Mouse (Mus musculus) MEL (cell line): ENCODE results near the gene Tsfm. TPM values are rescaled to one million over a fixed set of nuclear protein-coding genes. Genes with fewer than 3 reads are reported as not detected.
"Not testable (repeated sequence)": the region's sequence is repeated elsewhere in the genome, so short reads cannot be mapped to it uniquely, and the experiment has no call there.

Experiments
- DNase-seq: peaks from one replicate; pipeline ENCODE4 v3.0.0; 2011; ENCODE audit warnings: low read depth, low spot score
- H3K27ac ChIP-seq: 2 replicates; pipeline ENCODE4 v1.5.1; 2012; ENCODE audit warnings: low read depth, mild to moderate bottlenecking, control low read depth, low read length, moderate library complexity; ENCODE audit not compliant: control insufficient read depth
- H3K27me3 ChIP-seq, 2 experiments: fragments of 150-350 bp in 1 of 2; sonication (generic) in 1 of 2; 2 replicates each; pipeline ENCODE4 v1.6.1; 2012; ENCODE audit warnings: low read length in 2 of 2, mild to moderate bottlenecking in 2 of 2, improper control_type of control experiment in 1 of 2, moderate library complexity in 1 of 2; ENCODE audit not compliant: insufficient read depth in 2 of 2, control insufficient read depth in 1 of 2
- H3K36me3 ChIP-seq, 2 experiments: 2 replicates each; pipeline ENCODE4 v1.6.1; 2012 to 2014; ENCODE audit warnings: low read length in 2 of 2, improper control_type of control experiment in 1 of 2, inconsistent platforms in 1 of 2, mild to moderate bottlenecking in 1 of 2; ENCODE audit not compliant: insufficient read depth in 2 of 2, control insufficient read depth in 1 of 2
- H3K4me1 ChIP-seq, 2 experiments: fragments of 150-350 bp in 1 of 2; sonication (generic) in 1 of 2; 2 replicates each; pipeline ENCODE4 v1.6.1; 2012; ENCODE audit warnings: low read length in 2 of 2, improper control_type of control experiment in 1 of 2, mild to moderate bottlenecking in 1 of 2; ENCODE audit not compliant: insufficient read depth in 2 of 2, control insufficient read depth in 1 of 2
- H3K4me3 ChIP-seq, 2 experiments: fragments of 150-350 bp in 1 of 2; sonication (generic) in 1 of 2; 2 replicates each; pipeline ENCODE4 v1.5.1; 2012; ENCODE audit warnings: low read depth in 2 of 2, low read length in 2 of 2, mild to moderate bottlenecking in 2 of 2, moderate library complexity in 2 of 2, control low read depth in 1 of 2, improper control_type of control experiment in 1 of 2; ENCODE audit not compliant: control insufficient read depth in 1 of 2, insufficient read depth in 1 of 2
- H3K79me2 ChIP-seq: 2 replicates; pipeline ENCODE4 v1.6.1; 2012; ENCODE audit warnings: mild to moderate bottlenecking, low read length, moderate library complexity; ENCODE audit not compliant: control insufficient read depth, poor library complexity, insufficient read depth
- H3K9ac ChIP-seq: 2 replicates; pipeline ENCODE4 v1.6.1; 2012; ENCODE audit warnings: low read depth, mild to moderate bottlenecking, control low read depth, low read length, moderate library complexity; ENCODE audit not compliant: control insufficient read depth, poor library complexity, severe bottlenecking
- H3K9me3 ChIP-seq: fragments of 150-350 bp; sonication (generic); replicated peaks from 2 replicates; pipeline ENCODE4 v1.6.1; 2012; ENCODE audit warnings: mild to moderate bottlenecking, low read length, improper control_type of control experiment, moderate library complexity; ENCODE audit not compliant: insufficient read depth
- CHD1 ChIP-seq: IDR thresholded peaks from 2 replicates; pipeline ENCODE4 v1.6.1; 2012; ENCODE audit warnings: low read depth, mild to moderate bottlenecking, inconsistent platforms, low read length, improper control_type of control experiment
- ELF1 ChIP-seq: IDR thresholded peaks from 2 replicates; pipeline ENCODE4 v1.6.1; 2014; ENCODE audit warnings: low read depth, mild to moderate bottlenecking, inconsistent platforms, low read length, improper control_type of control experiment, moderate library complexity
- EP300 ChIP-seq, 2 experiments: IDR thresholded peaks; 2 replicates each; pipeline ENCODE4 v1.6.1; 2011; ENCODE audit warnings: improper control_type of control experiment in 2 of 2, low read length in 2 of 2, low read depth in 1 of 2, mild to moderate bottlenecking in 1 of 2
- GATA1 ChIP-seq: IDR thresholded peaks from 2 replicates; pipeline ENCODE4 v1.6.1; 2011; ENCODE audit warnings: low read depth, low read length, improper control_type of control experiment
- HCFC1 ChIP-seq: IDR thresholded peaks from 2 replicates; pipeline ENCODE4 v1.6.1; 2012; ENCODE audit warnings: low read depth, mild to moderate bottlenecking, inconsistent platforms, low read length, improper control_type of control experiment, moderate library complexity
- MAFK ChIP-seq: IDR thresholded peaks from 2 replicates; pipeline ENCODE4 v1.6.1; 2011; ENCODE audit warnings: low read depth, mild to moderate bottlenecking, low read length, improper control_type of control experiment, borderline replicate concordance
- MEF2A ChIP-seq: IDR thresholded peaks from 2 replicates; pipeline ENCODE4 v1.6.1; 2014; ENCODE audit warnings: low read depth, mild to moderate bottlenecking, inconsistent platforms, low read length, improper control_type of control experiment; ENCODE audit not compliant: poor library complexity, insufficient replicate concordance, severe bottlenecking; ENCODE audit errors: extremely low read depth
- MYC ChIP-seq: IDR thresholded peaks from 2 replicates; pipeline ENCODE4 v1.6.1; 2011; ENCODE audit warnings: low read depth, mild to moderate bottlenecking, low read length, improper control_type of control experiment, moderate library complexity
- NELFE ChIP-seq: IDR thresholded peaks from 2 replicates; pipeline ENCODE4 v1.6.1; 2011; ENCODE audit warnings: low read depth, low read length, improper control_type of control experiment
- NRF1 ChIP-seq: IDR thresholded peaks from 2 replicates; pipeline ENCODE4 v1.6.1; 2014; ENCODE audit warnings: low read depth, mild to moderate bottlenecking, inconsistent platforms, low read length, improper control_type of control experiment, moderate library complexity; ENCODE audit not compliant: poor library complexity, insufficient read depth, severe bottlenecking
- POLR2A ChIP-seq, 2 experiments: IDR thresholded peaks; 2 replicates each; pipeline ENCODE4 v1.6.1; 2011 to 2012; ENCODE audit warnings: low read length in 2 of 2, mild to moderate bottlenecking in 2 of 2, control low read depth in 1 of 2, improper control_type of control experiment in 1 of 2, low read depth in 1 of 2, moderate library complexity in 1 of 2; ENCODE audit not compliant: control insufficient read depth in 1 of 2, insufficient read depth in 1 of 2, poor library complexity in 1 of 2
- POLR2AphosphoS5 ChIP-seq: IDR thresholded peaks from 2 replicates; pipeline ENCODE4 v1.6.1; 2012; ENCODE audit warnings: low read depth, borderline replicate concordance, mild to moderate bottlenecking, inconsistent platforms, low read length, moderate library complexity, mixed read lengths
- RAD21 ChIP-seq: IDR thresholded peaks from 2 replicates; pipeline ENCODE4 v1.6.1; 2011; ENCODE audit warnings: mild to moderate bottlenecking, low read depth, low read length, improper control_type of control experiment
- RCOR1 ChIP-seq: IDR thresholded peaks from 2 replicates; pipeline ENCODE4 v1.6.1; 2012; ENCODE audit warnings: low read depth, mild to moderate bottlenecking, inconsistent platforms, low read length, improper control_type of control experiment
- SMC3 ChIP-seq: IDR thresholded peaks from 2 replicates; pipeline ENCODE4 v1.6.1; 2011; ENCODE audit warnings: low read depth, low read length, improper control_type of control experiment
- TAL1 ChIP-seq: IDR thresholded peaks from 2 replicates; pipeline ENCODE4 v1.6.1; 2012; ENCODE audit warnings: mild to moderate bottlenecking, inconsistent platforms, low read length, moderate library complexity, mixed read lengths
- TBP ChIP-seq: IDR thresholded peaks from 2 replicates; pipeline ENCODE4 v1.8.0; 2011; ENCODE audit warnings: low read depth, low read length, improper control_type of control experiment
- UBTF ChIP-seq: IDR thresholded peaks from 2 replicates; pipeline ENCODE4 v1.6.1; 2012; ENCODE audit warnings: low read depth, mild to moderate bottlenecking, inconsistent platforms, low read length, improper control_type of control experiment, moderate library complexity, borderline replicate concordance; ENCODE audit not compliant: insufficient read depth
- USF1 ChIP-seq: IDR thresholded peaks from 2 replicates; pipeline ENCODE4 v1.6.1; 2014; ENCODE audit warnings: low read depth, mild to moderate bottlenecking, inconsistent platforms, low read length, improper control_type of control experiment, moderate library complexity
- USF2 ChIP-seq, 2 experiments: IDR thresholded peaks; 2 replicates each; pipeline ENCODE4 v1.6.1; 2011 to 2012; ENCODE audit warnings: improper control_type of control experiment in 2 of 2, low read length in 2 of 2, borderline replicate concordance in 1 of 2, inconsistent platforms in 1 of 2, low read depth in 1 of 2, mild to moderate bottlenecking in 1 of 2; ENCODE audit not compliant: insufficient read depth in 1 of 2
- ZC3H11A ChIP-seq: IDR thresholded peaks from 2 replicates; pipeline ENCODE4 v1.6.1; 2012; ENCODE audit warnings: low read depth, mild to moderate bottlenecking, inconsistent platforms, low read length, improper control_type of control experiment
- ZKSCAN1 ChIP-seq: IDR thresholded peaks from 2 replicates; pipeline ENCODE4 v1.6.1; 2012; ENCODE audit warnings: low read depth, mild to moderate bottlenecking, inconsistent platforms, low read length, improper control_type of control experiment, moderate library complexity
- ZMIZ1 ChIP-seq: IDR thresholded peaks from 2 replicates; pipeline ENCODE4 v1.6.1; 2012; ENCODE audit warnings: low read depth, mild to moderate bottlenecking, inconsistent platforms, low read length, improper control_type of control experiment, moderate library complexity
- ZNF384 ChIP-seq: IDR thresholded peaks from 2 replicates; pipeline ENCODE4 v1.6.1; 2012; ENCODE audit warnings: low read depth, mild to moderate bottlenecking, inconsistent platforms, low read length, improper control_type of control experiment
- polyA plus RNA-seq, 2 experiments: library from polyadenylated mRNA; stranded (reverse) in 1 of 2; unstranded in 1 of 2; fragments of >175 nt in 1 of 2; fragments of >200 nt in 1 of 2; gene quantifications; 2 replicates each; pipeline versions ENCODE4 v1.2.1 to v1.2.4; 2012; ENCODE audit warnings: low replicate concordance in 2 of 2, low read depth in 1 of 2; ENCODE audit not compliant: insufficient read length in 2 of 2, insufficient read depth in 1 of 2, missing spikeins in 1 of 2
- total RNA-seq: library from RNA; depleted of rRNA; stranded (reverse); fragments of 300-350 nt; gene quantifications from 2 replicates; pipeline ENCODE4 v1.2.3, GENCODE M21; 2012

Tsfm gene
- total and polyA plus RNA-seq, 3 experiments, result 84.7 to 90.0 TPM; not detected in 1

DNA sequence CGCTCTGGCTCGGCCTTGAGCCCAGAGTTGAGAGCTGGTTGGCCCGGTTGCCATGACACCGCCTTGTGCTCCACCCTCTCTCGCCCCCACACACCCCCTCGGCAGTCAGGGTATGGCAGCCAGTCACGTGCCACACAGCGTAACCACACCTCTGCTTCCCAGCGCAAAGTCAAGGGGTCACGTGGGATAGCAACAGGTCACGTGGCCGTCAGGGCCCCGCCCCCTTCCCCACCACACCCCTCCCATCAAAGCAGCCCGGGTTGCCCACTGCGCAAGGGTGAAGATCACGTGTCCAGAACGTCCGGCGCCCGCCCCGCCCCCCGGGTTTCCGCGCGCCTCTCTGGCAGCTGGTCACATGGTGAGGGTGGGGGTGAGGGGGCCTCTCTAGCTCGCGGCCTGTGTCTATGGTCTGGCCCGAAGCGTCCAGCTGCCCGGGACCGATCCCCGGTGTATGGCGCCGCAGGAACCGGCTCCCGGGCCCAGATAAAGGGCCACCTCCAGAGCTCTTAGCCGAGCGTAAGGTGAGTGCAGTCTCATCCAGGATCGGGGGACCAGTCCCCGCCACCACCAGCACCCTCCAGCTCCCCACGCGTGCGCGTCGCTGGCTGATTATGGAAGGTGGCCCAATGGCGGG lies 32.7 kb upstream of the Tsfm start, which contains the start of gene Cdk4 (continued):
- peak; percentile 75 to 88 for TF ChIP-seq POLR2A (IDR thresholded peaks at IDR 0.05; ENCODE audit: control insufficient read depth in 1 of 2, insufficient read depth in 1 of 2, low read depth in 1 of 2, low read length in 2 of 2, poor library complexity in 1 of 2)
- peak; percentile 79 for TF ChIP-seq NELFE
- no peak for TF ChIP-seq EP300 (IDR thresholded peaks at IDR 0.05; ENCODE audit: low read depth in 1 of 2, low read length in 2 of 2)
- no peak for TF ChIP-seq ZC3H11A
- TF ChIP-seq USF1, result peak; percentile 99
- no peak for TF ChIP-seq ZKSCAN1
- peak; percentile 82 for TF ChIP-seq HCFC1
- peak; percentile 9; the same call in 1 of the 2 replicates for TF ChIP-seq MYC
- peak; percentile 59 for TF ChIP-seq ELF1
- TF ChIP-seq TAL1, result no peak
- TF ChIP-seq ZMIZ1, result peak; percentile 3; the same call in 1 of the 2 replicates
- TF ChIP-seq UBTF, result no peak
- TF ChIP-seq ZNF384, result no peak
- TF ChIP-seq CHD1, result no peak
- TF ChIP-seq GATA1, result no peak
- peak; percentile 77 for TF ChIP-seq NRF1

DNA sequence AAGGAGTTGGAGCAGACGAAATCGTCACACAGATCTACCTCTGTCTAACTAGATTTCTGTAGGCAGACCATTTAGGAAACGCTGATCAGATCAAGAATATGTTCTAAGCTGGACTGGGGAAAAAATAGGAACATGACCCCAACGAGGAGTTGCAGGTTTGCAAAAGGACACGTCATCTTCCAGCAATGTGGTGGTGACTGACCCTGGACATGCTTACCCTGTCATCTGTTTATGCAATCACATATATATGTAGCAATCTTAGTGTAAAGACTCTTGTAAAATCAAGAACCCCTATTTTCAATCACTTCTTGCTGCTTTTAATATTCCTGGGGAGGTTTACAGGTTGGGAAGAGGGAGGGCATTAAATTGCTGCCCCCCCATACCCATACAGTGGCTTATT lies 31.9 kb upstream of the Tsfm start:
- Histone ChIP-seq H3K36me3 (peaks cover 14 to 28% of the 10 kb centered on the region in 2 experiments), H3K27me3 (no peaks in the 10 kb centered on the region), H3K4me3 (peak overlapping the region in 1 of 2 experiments; percentile 33; a peak in 1 of 4 replicates), H3K27ac (no peak overlapping the region; the same call in 1 of the 2 replicates)
- no peak for DNase-seq
- TF ChIP-seq MAFK, result no peak
- no peak for TF ChIP-seq CHD1
- no peak for TF ChIP-seq NELFE
- TF ChIP-seq USF2 (IDR thresholded peaks at IDR 0.05; ENCODE audit: borderline replicate concordance in 1 of 2, insufficient read depth in 1 of 2, low read depth in 1 of 2, low read length in 2 of 2), result no peak
- no peak for TF ChIP-seq GATA1
- TF ChIP-seq POLR2AphosphoS5, result no peak
- TF ChIP-seq RCOR1, result no peak
- no peak for TF ChIP-seq MEF2A
- TF ChIP-seq POLR2A (IDR thresholded peaks at IDR 0.05; ENCODE audit: control insufficient read depth in 1 of 2, insufficient read depth in 1 of 2, low read depth in 1 of 2, low read length in 2 of 2, poor library complexity in 1 of 2), result no peak
- TF ChIP-seq SMC3, result no peak
- no peak for TF ChIP-seq RAD21
- TF ChIP-seq TBP, result no peak
- TF ChIP-seq ZNF384, result no peak
- TF ChIP-seq, all 39 proteins: peak for 0
- no peaks in the 10 kb centered on the region for H3K9me3 ChIP-seq
- H3K9ac ChIP-seq, result peak overlapping the region; percentile 35
- peaks cover 22% of the 10 kb centered on the region for H3K79me2 ChIP-seq
- H3K4me1 ChIP-seq, result peaks cover 3 to 21% of the 10 kb centered on the region in 2 experiments

DNA sequence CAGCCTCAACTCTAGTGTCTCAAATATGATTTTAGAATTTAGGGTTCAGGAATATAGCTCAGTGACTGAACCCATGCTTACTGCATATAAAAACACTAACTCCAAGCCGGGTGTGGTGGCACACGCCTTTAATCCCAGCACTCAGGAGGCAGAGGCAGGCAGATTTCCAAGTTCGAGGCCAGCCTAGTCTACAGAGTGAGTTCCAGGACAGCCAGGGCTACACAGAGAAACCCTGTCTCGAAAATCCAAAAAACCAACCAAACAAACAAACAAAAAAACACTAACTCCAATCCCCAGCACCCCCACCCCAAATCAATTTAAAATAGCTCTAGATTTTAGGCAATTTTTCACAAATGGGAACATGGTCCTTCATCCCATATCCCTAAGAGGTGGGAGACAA lies 31.5 kb upstream of the Tsfm start:
- H3K27ac ChIP-seq, H3K9me3 ChIP-seq, DNase-seq, H3K4me3 ChIP-seq, H3K27me3 ChIP-seq: not testable (repeated sequence)
- H3K4me1 ChIP-seq, result peaks cover 3 to 21% of the 10 kb centered on the region in 2 experiments
- H3K79me2 ChIP-seq, result peaks cover 21% of the 10 kb centered on the region
- H3K9ac ChIP-seq, result peak overlapping the region; percentile 30; the same call in 1 of the 2 replicates
- H3K36me3 ChIP-seq, result peaks cover 12 to 24% of the 10 kb centered on the region in 2 experiments
